Mouse (Mus musculus) hindbrain, embryonic 10.5 days (tissue): ENCODE measurements around the gene Sipa1l1. TPM values are rescaled to one million over a fixed set of nuclear protein-coding genes. Genes with fewer than 3 reads are reported as not detected.

Source experiments
- DNase-seq: peaks from one replicate; pipeline ENCODE4 v3.0.0-alpha.2; 2017; ENCODE audit warnings: low spot score
- H3K27ac ChIP-seq: fragments of 300-500 bp; sonication (generic); 2 replicates; pipeline ENCODE4 v1.5.1; 2016; ENCODE audit warnings: mild to moderate bottlenecking, moderate library complexity
- H3K27me3 ChIP-seq: fragments of 300-500 bp; sonication (generic); 2 replicates; pipeline ENCODE4 v1.6.1; 2016; ENCODE audit warnings: mild to moderate bottlenecking; ENCODE audit not compliant: poor library complexity, insufficient read depth, severe bottlenecking
- H3K36me3 ChIP-seq: fragments of 300-500 bp; sonication (generic); 2 replicates; pipeline ENCODE4 v1.6.1; 2016; ENCODE audit warnings: mild to moderate bottlenecking, moderate library complexity
- H3K4me1 ChIP-seq: fragments of 300-500 bp; sonication (generic); replicated peaks from 2 replicates; pipeline ENCODE4 v1.6.1; 2016; ENCODE audit warnings: mild to moderate bottlenecking
- H3K4me3 ChIP-seq: fragments of 300-500 bp; sonication (generic); 2 replicates; pipeline ENCODE4 v1.5.1; 2016; ENCODE audit warnings: mild to moderate bottlenecking, moderate library complexity
- H3K9me3 ChIP-seq: fragments of 300-500 bp; sonication (generic); 2 replicates; pipeline ENCODE4 v1.6.1; 2016; ENCODE audit warnings: mild to moderate bottlenecking, moderate library complexity
- WGBS: fragments of 180-500 bp; shearing (Covaris S2); methylation state at CpG from one replicate; pipeline ENCODE4 v1.1.7; 2016; 5-methylcytosine and 5-hydroxymethylcytosine counted together
- polyA plus RNA-seq: library from polyadenylated mRNA; unstranded; fragments of >200 nt; fragmentation: Nextera tagmentation; extraction: Ambion mirVana; gene quantifications from 2 replicates; pipeline ENCODE4 v1.2.1, GENCODE M21; 2016

The Sipa1l1 gene
- polyA plus RNA-seq, 1 experiment from 2014 or later: 26.0 TPM

DNA sequence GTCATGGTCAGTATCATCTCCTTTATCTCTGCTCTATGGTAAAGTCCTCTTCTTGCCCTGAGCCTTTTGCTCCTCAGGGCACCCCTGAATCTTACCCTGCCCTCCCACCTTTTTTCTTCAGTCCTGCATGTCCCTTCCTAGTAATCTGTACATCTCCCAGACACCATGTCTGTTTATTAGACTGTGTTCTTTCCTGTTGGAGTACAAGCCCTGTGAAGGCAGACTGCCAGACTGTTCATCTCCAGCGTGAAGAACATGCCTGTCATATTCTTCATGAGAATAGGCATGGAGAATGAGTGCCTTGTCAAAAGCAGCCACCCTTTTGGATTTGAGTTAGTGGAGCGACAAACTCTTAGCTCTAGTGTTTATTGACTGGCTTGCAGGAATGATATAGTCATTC is 28.1 kb downstream of the Sipa1l1 start:
- Histone ChIP-seq H3K27ac (no peak overlapping the region; the same call in 1 of the 2 replicates), H3K4me3 (no peak overlapping the region), H3K4me1 (peaks cover 35% of the 10 kb centered on the region), H3K27me3 (no peaks in the 10 kb centered on the region), H3K36me3 (no peaks in the 10 kb centered on the region), H3K9me3 (no peaks in the 10 kb centered on the region)
- 59% methylated on average over 2 of the region's 2 CpGs for WGBS
- no peak for DNase-seq

DNA sequence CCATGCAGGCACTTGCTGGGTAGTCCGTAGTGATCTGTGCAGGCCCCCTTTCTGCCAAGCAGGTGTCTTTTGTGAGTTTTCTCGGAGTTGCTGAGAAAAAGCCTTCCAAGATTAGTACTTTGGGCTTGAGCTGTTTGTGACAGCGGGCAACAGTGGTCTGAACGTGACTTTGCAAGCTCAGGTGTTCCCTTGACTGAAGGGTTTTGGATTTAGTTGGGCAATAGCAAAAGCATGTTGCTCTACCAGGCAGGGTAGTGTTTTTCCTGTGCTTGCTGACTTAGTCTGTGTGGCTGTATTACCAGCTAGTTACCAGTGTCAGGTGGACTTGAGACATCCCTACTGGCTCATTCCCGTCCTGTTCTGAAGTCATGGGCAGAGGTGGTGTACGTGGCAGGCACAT is 30.2 kb downstream of the Sipa1l1 start:
- Histone ChIP-seq H3K36me3 (no peaks in the 10 kb centered on the region), H3K27ac (no peak overlapping the region), H3K4me3 (no peak overlapping the region), H3K27me3 (no peaks in the 10 kb centered on the region), H3K4me1 (peaks cover 21% of the 10 kb centered on the region), H3K9me3 (no peaks in the 10 kb centered on the region)
- WGBS: 91% methylated on average over 6 of the region's 6 CpGs
- no peak for DNase-seq

DNA sequence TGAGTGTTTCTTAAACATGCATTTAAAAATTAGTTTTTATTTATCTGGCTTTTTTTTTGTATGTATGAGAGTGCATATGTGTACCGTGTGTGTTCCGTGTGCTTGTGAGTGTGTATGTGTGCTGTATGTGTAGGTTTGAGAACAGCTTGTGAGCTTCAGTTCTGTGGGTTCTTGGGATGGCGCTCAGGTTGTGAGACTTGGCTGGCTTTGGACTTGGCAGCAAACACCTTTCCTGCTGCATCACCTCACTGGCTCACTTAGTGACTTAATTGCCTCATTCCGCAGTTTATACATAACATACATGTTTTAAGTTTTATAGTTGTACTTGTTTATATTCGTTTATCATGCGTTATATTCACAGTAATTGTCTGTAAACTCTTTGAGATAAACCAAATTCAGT is 35.0 kb downstream of the Sipa1l1 start:
- Histone ChIP-seq H3K4me1 (no peaks in the 10 kb centered on the region), H3K27ac (no peak overlapping the region), H3K9me3 (no peaks in the 10 kb centered on the region), H3K4me3 (no peak overlapping the region), H3K36me3 (no peaks in the 10 kb centered on the region), H3K27me3 (no peaks in the 10 kb centered on the region)
- DNase-seq: no peak
- WGBS: 94% methylated on average over 6 of the region's 6 CpGs

DNA sequence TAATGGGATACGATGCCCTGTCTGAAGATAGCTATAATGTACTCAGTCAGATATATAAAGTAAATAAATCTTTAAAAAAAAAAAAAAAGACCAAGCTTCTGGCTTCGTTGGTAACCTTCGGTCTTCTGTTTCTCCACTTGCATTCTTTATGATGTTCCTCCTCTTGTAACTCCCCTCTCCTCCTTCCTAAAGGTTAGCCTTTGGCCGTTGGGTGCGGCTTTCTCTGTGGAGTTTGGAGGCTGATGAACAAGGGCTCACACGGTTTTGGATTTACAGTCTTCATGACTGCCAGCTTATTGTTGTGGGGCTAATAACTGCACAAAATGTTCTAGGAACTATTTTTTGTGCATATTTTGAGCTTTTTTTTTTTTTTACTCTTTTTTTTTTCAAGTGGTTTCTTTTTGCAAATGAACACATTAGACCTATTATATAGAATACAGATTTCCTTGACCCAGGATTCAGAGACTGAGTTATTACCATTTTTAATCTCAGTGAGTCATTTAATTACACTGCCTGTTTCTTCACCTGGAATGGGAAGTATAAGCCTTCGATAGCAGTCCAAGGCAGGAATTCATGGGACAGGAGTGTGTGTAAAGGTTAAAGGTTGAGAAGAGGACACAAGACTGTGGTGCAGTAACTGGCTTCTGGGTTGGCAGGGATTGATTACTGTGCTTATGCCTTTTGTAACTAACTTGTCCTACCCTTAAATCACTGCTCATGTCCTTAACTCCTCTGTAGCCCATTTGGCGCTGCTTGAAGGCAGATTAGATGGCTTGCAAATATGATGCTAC is 37.9 kb downstream of the Sipa1l1 start:
- Histone ChIP-seq H3K27me3 (no peaks in the 10 kb centered on the region), H3K4me1 (no peaks in the 10 kb centered on the region), H3K27ac (no peak overlapping the region), H3K4me3 (no peak overlapping the region), H3K9me3 (no peaks in the 10 kb centered on the region), H3K36me3 (no peaks in the 10 kb centered on the region)
- WGBS: 92% methylated on average over 8 of the region's 8 CpGs
- DNase-seq: no peak

DNA sequence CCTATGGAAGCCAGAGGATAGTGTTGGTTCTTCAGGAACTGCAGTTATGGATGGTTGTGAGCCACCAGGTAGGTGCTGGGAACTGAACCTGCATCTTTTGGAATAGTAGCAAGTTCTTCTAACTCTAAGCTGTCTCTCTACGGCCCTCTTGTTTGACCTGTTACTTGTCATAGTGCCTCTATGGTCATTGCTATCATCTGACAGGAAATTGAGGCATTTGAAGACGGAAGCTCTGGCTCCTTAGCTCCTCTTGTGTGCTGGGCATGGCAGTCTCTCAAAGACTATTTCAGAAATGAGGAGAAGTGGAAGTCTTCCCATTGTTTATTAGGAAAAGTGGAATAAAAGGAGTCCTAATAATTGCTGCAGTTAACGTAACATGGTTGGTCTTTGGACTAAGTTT is 38.9 kb downstream of the Sipa1l1 start:
- Histone ChIP-seq H3K27me3 (no peaks in the 10 kb centered on the region), H3K27ac (no peak overlapping the region), H3K9me3 (no peaks in the 10 kb centered on the region), H3K4me1 (no peaks in the 10 kb centered on the region), H3K36me3 (no peaks in the 10 kb centered on the region), H3K4me3 (no peak overlapping the region)
- WGBS: 87% methylated on average over 3 of the region's 3 CpGs
- no peak for DNase-seq

DNA sequence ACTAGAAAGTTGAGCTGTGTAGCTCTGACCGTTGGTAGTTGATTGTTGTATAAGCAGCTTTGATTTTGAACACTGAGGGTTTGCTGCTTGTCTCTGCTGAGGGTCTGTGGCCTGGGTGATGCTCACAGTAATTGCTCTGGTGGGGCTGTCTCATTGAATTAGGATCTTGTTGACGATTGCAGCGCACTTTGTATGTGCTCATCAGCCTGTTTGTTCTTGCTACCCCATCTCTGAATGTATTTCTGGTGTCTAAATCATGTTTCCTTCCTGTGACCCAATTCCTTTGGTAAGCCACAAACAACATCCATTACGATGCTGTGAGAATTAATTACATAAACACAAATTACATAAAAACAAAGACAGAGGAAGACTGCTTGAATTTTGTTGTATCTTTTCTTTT is 39.5 kb downstream of the Sipa1l1 start:
- Histone ChIP-seq H3K27ac (no peak overlapping the region), H3K4me3 (no peak overlapping the region), H3K36me3 (peaks cover 5% of the 10 kb centered on the region; the same call in 1 of the 2 replicates), H3K27me3 (no peaks in the 10 kb centered on the region), H3K4me1 (no peaks in the 10 kb centered on the region), H3K9me3 (no peaks in the 10 kb centered on the region)
- WGBS: 93% methylated on average over 4 of the region's 4 CpGs
- DNase-seq: no peak

DNA sequence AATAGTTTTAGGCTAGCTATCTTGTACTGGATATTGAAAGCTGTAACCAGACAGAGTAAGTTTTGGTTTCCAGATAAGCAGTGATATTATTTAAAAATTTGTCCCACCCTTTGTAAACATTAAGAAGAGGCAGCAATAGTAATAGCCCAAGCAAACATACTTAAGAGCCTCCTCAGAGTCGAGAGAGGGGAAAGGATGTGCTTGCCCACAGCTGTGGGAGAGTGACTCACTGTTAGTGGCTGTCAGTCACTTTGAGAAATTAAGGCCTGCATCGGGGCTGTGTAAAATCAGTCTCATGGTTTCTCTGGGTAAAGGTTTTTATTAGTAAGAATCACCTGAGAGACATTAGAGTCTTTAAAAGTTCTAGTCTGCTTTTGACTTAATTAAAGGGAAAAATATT is 40.6 kb downstream of the Sipa1l1 start:
- H3K4me1 ChIP-seq: no peaks in the 10 kb centered on the region
- H3K9me3 ChIP-seq: no peaks in the 10 kb centered on the region
- DNase-seq: no peak
- 78% methylated on average over 2 of the region's 2 CpGs for WGBS
- H3K27ac ChIP-seq: no peak overlapping the region
- H3K27me3 ChIP-seq: no peaks in the 10 kb centered on the region
- H3K36me3 ChIP-seq: peaks cover 12% of the 10 kb centered on the region
- no peak overlapping the region for H3K4me3 ChIP-seq

DNA sequence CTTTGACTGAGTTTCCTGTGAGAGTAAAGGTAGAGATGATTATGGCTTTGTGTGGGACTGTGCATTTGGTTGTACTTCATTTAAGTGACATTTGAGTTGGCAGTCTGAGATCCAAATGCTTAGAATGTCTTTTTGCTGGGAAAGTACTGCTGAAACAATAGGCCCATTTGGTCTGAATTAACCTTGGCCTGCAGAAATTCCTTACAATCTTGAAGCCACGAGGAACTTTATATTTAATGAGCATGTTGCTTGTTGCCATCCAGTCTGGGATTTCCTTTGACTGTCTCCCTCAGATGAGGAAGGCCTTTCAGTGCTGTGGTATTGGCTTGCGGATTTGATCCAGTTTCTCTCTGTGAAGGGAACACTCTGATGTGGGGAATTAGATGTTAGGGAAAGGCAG is 43.9 kb downstream of the Sipa1l1 start:
- H3K4me1 ChIP-seq: peaks cover 13% of the 10 kb centered on the region; the same call in 1 of the 2 replicates
- peaks cover 12% of the 10 kb centered on the region for H3K36me3 ChIP-seq
- H3K4me3 ChIP-seq: no peak overlapping the region
- no peak for DNase-seq
- no peak overlapping the region for H3K27ac ChIP-seq
- H3K9me3 ChIP-seq: no peaks in the 10 kb centered on the region
- 75% methylated on average over 2 of the region's 2 CpGs for WGBS
- no peaks in the 10 kb centered on the region for H3K27me3 ChIP-seq

DNA sequence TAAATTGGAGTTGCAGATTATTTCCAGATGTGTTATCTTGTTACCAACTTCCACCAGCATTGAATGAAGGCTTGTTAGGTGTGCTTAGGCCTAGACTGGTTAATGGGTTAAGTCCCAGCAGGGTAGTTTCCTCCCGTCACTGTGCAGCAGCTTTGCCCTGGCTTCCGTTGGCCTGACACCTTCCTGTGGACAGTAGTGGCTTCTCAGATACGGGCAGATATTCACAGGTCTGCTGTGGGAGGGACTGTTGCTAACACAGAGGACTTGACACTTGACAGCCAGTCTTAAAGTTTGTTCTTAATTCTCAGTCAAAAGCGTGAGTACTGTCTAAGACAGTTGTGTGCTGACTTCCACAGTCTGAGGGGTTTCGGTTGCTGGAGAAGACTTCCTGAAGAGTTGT is 45.8 kb downstream of the Sipa1l1 start:
- WGBS: 66% methylated on average over 5 of the region's 5 CpGs
- Histone ChIP-seq H3K36me3 (peaks cover 12% of the 10 kb centered on the region), H3K9me3 (no peaks in the 10 kb centered on the region), H3K27ac (no peak overlapping the region), H3K27me3 (no peaks in the 10 kb centered on the region), H3K4me1 (peaks cover 23% of the 10 kb centered on the region), H3K4me3 (no peak overlapping the region)
- DNase-seq: no peak

DNA sequence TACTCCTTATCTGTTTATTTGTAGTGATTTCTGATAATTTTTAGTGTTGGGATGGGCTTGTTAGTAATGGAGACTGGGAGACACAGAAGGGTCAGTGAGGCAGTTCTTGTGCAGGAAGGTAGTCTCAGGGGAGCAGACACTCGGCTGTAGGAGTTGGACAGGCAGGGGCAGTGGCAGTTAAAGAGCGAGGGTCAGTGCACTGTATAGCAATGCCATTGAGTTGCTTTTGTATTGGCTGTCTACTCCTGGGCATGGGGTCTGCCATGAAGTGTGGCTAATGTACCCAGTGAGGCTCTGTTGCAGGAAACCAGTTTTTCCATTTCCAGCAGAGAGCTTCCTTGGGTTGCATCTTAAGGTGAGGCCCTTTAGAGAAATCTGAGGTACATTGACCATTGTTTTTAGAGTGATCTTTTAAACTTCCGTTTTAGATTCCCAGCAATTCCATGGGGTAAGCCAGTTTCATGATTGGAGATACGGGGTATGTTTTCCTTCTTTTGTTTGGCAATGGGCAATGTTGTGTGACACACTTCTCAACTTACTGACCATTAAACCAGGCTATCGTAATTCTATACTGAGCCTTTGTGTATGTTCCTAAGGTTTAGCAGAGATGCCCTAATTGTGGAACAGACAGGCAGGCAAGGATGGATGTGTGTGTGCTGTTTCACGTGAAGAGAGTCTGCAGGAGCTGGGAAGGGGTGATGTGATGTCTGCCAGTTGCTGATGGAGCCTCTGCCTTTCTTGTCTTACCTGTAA is 47.9 kb downstream of the Sipa1l1 start:
- H3K36me3 ChIP-seq: peaks cover 12% of the 10 kb centered on the region
- no peak overlapping the region for H3K4me3 ChIP-seq
- no peaks in the 10 kb centered on the region for H3K9me3 ChIP-seq
- H3K27ac ChIP-seq: no peak overlapping the region
- peaks cover 23% of the 10 kb centered on the region for H3K4me1 ChIP-seq
- no peaks in the 10 kb centered on the region for H3K27me3 ChIP-seq
- DNase-seq: no peak
- WGBS: 74% methylated on average over 6 of the region's 6 CpGs

DNA sequence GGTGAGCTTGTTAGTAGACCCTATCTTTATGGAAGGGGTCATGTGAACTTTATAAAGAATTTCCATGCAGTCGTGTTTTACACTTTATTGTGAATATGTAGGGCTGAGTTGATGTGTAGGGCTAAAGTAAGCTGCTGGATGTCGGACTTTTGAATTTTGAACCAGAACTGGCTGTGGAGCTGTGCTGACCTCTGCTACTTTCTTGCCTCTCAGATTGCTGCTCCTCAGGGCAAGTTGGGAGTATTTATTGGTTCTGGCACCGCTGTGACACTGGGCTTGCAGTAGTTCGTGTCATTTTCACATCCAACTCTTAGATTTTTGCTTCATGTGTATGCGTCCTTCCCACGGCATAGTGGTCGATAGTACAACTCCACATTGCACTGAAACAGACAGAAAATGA is 49.1 kb downstream of the Sipa1l1 start:
- peaks cover 11% of the 10 kb centered on the region for H3K36me3 ChIP-seq
- H3K4me3 ChIP-seq: no peak overlapping the region
- peaks cover 23% of the 10 kb centered on the region for H3K4me1 ChIP-seq
- H3K27ac ChIP-seq: no peak overlapping the region; the same call in 1 of the 2 replicates
- 91% methylated on average over 7 of the region's 7 CpGs for WGBS
- no peaks in the 10 kb centered on the region for H3K27me3 ChIP-seq
- no peaks in the 10 kb centered on the region for H3K9me3 ChIP-seq
- no peak for DNase-seq

DNA sequence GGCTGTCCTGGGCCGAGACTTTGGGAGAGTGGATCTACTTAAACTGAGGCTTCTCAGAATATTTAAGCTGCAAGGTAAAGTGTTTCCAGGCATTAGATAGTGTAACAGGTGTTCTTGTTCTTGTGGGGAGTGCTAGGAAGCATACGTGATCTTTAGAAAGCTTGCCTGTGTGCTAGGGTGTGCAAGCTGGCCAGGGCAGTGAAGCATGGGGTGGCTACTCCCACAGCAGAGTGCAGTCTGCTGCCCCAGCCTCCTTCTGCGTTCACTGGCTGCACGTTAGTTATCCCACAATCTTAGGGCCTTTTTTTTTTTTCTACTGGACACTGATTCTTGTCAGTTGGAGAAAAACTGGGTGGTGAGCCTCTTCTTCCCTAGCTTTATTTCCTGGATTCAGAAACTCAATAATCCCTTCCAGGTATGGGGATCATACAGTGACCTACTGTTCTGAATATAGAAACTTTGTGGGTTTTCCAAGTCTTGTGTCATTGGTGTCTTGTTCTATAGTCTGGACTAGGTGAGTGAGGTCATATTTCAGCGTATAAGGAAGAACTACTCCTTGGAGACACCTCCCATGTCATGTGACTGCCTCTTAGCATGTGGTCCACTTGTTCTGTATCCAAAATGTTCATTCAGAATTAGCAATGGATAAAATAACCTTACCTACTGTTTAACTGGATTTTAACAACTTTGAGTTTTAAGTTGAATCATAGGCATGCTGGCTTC is 51.4 kb downstream of the Sipa1l1 start:
- H3K9me3 ChIP-seq: no peaks in the 10 kb centered on the region
- WGBS: 84% methylated on average over 5 of the region's 5 CpGs
- no peak for DNase-seq
- H3K4me3 ChIP-seq: no peak overlapping the region
- peaks cover 30% of the 10 kb centered on the region for H3K4me1 ChIP-seq
- no peaks in the 10 kb centered on the region for H3K36me3 ChIP-seq
- no peaks in the 10 kb centered on the region for H3K27me3 ChIP-seq
- H3K27ac ChIP-seq: no peak overlapping the region
